Mouse (Mus musculus): ENCODE data around the gene Cachd1.

Gene Cachd1

DNA sequence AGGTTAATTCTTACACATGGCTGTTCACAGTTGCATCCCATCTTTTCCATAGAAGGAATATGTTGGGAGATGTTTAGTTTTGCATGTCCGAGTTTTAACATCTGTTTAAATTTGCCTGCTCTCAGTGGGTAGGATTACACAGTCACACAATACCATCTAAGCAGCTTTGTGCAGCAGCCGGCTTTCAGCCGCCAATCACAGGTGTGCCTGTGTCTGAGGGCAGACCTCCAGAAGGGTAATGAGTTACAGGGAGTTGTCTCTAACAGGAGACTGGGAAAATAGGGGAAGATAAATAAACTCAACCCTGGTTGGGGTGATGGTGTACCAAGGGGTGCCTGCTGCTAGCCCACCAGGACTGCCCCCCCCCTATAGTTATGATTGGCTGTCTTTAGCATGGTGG lies 299.9 kb downstream of the Cachd1 start:
- DNase-seq, result no peak
